Mouse (Mus musculus) ES-E14 (cell line): ENCODE measurements around the gene 1700069L16Rik.

Source experiments
- CHD2 ChIP-seq: IDR thresholded peaks from 2 replicates; pipeline ENCODE4 v1.6.1; 2014; ENCODE audit warnings: mild to moderate bottlenecking, low read depth, low read length, inconsistent platforms
- HCFC1 ChIP-seq: IDR thresholded peaks from 2 replicates; pipeline ENCODE4 v1.6.1; 2012; ENCODE audit warnings: low read length, inconsistent platforms, borderline replicate concordance; ENCODE audit not compliant: insufficient read depth
- MAFK ChIP-seq: IDR thresholded peaks from 2 replicates; pipeline ENCODE4 v1.6.1; 2014; ENCODE audit warnings: mild to moderate bottlenecking, low read depth, low read length, inconsistent platforms; ENCODE audit not compliant: insufficient read depth
- ZC3H11A ChIP-seq: IDR thresholded peaks from 2 replicates; pipeline ENCODE4 v1.6.1; 2012; ENCODE audit warnings: low read depth, mild to moderate bottlenecking, inconsistent platforms, low read length, borderline replicate concordance

- TF ChIP-seq HCFC1, result 0 out of 2 replicates have a peak, but pooled peaks have one; percentile 36
- no peak for TF ChIP-seq CHD2
- peak; percentile 84 for TF ChIP-seq ZC3H11A
- TF ChIP-seq MAFK, result no peak
Measured at GRCm38 (mm10) chr5:113773664-113774063, 49.1 kb upstream of the 1700069L16Rik start.
